Comparison of ENCODE assay signal across 9 mouse cellular contexts in genomic region chr16:78644710-78645109, GRCm38 (mm10).
DNase-seq lines count a peak whose midpoint lies in the region; ATAC-seq and TF ChIP-seq lines count a peak whose summit lies in the region.
"Had no signal": no experiment of that assay in that cellular context is flagged by ENCODE, and none has a peak within 500 bp of the region (broad histone marks: within the 10 kb centered on the region; RNA-seq: fewer than 3 reads in every experiment).

No protein-coding gene starts in this region.

- no peak overlapping the region for H3K9ac ChIP-seq in kidney, embryonic 15.5 days

- in situ Hi-C loops in Patski (cut with MboI; ENCODE audit: low pct_unique_long_range_greater_than_20kb), result loop anchor here (10.0 to 25.0 kb wide), 2 partner anchors 310 to 457 kb away; no protein-coding TSS in a partner anchor

- POLR2A ChIA-PET in Patski (lab: Charles Lee), result no interaction called here

- no peak overlapping the region for H3K4me3 ChIP-seq in gastrocnemius, adult 2 months
- H3K4me3 ChIP-seq in lung, adult 2 months (replicated peaks; ENCODE audit: extremely low read depth, low read depth, low read length), result no peak overlapping the region
- H3K4me3 ChIP-seq in kidney, embryonic 15.5 days (replicated peaks), result no peak overlapping the region
- H3K4me3 ChIP-seq: erythroblast, embryonic 14.5 days had no signal

- no peaks in the 10 kb centered on the region for H3K36me3 ChIP-seq in kidney, embryonic 15.5 days

- TF ChIP-seq POLR2A in lung, adult 2 months (IDR thresholded peaks at IDR 0.05; ENCODE audit: borderline replicate concordance, extremely low read depth, low read depth, low read length), result no peak

- no peaks in the 10 kb centered on the region for H3K4me1 ChIP-seq in lung, adult 2 months (ENCODE audit: control insufficient read depth, insufficient read depth, low read length)
- no peaks in the 10 kb centered on the region for H3K4me1 ChIP-seq in kidney, embryonic 15.5 days

- peak; percentile 50 for TF ChIP-seq CTCF in gastrocnemius, adult 2 months (IDR thresholded peaks at IDR 0.05)
- 0 out of 2 replicates have a peak, but pooled peaks have one; percentile 22 for TF ChIP-seq CTCF in lung, adult 2 months (IDR thresholded peaks at IDR 0.05; ENCODE audit: insufficient read depth, low read length)
- TF ChIP-seq CTCF in Patski (IDR thresholded peaks at IDR 0.05), result peak; percentile 37

- no peaks in the 10 kb centered on the region for H3K9me3 ChIP-seq in kidney, embryonic 15.5 days (replicated peaks)

- no peak overlapping the region for H3K4me2 ChIP-seq in kidney, embryonic 15.5 days

- no peak for DNase-seq in gastrocnemius, adult 2 months
- DNase-seq in gastrocnemius, postnatal 36 days, result no peak
- no peak for DNase-seq in lung, adult 2 months
- no peak for DNase-seq in lung, postnatal 25 days (ENCODE audit: low spot score)
- no peak for DNase-seq in Patski (ENCODE audit: low read depth, low spot score)
- peak; percentile 18 for DNase-seq in lung, postnatal 14 days

- 7% methylated on average over 1 of the region's 1 CpGs for WGBS in lung, adult 2 months
- WGBS in kidney, embryonic 15.5 days, result 0% methylated on average over 1 of the region's 1 CpGs

- CTCF ChIA-PET in Patski (lab: Charles Lee), result no interaction called here

- intact Hi-C loops in gastrocnemius, adult 2 months (cut with DNase I), result no loop called here
- intact Hi-C loops in gastrocnemius, postnatal 36 days (cut with DNase I), result loop anchor here (5.0 kb wide), 2 partner anchors 288 to 303 kb away; partner anchors contain the start of gene Chodl

- peaks cover under 1% of the 10 kb centered on the region for H3K27me3 ChIP-seq in Patski
- H3K27me3 ChIP-seq in kidney, embryonic 15.5 days, result no peaks in the 10 kb centered on the region

- ATAC-seq in Patski, result no peak
- no peak for ATAC-seq in kidney, embryonic 15.5 days (replicated peaks; ENCODE audit: low FRiP score)
- ATAC-seq in megakaryocyte progenitor cell, adult 5-6 weeks (replicated peaks; ENCODE audit: poor library complexity), result no peak

- H3K27ac ChIP-seq in gastrocnemius, adult 2 months, result no peak overlapping the region
- H3K27ac ChIP-seq in kidney, embryonic 15.5 days, result no peak overlapping the region
